Mouse (Mus musculus) lung, embryonic 14.5 days (tissue): ENCODE data around the gene Adam30. TPM values are rescaled to one million over a fixed set of nuclear protein-coding genes. Genes with fewer than 3 reads are reported as not detected.
A peak's percentile ranks its signal among the peaks of the same experiment; 100 is the strongest.

Experiments used
- ATAC-seq: fragments of 200-750 bp; cut with Nextera tagmentation; 2 replicates; pipeline ENCODE4 v1.8.0; 2017; ENCODE audit warnings: mild to moderate bottlenecking, moderate TSS enrichment, moderate library complexity; ENCODE audit not compliant: insufficient read depth
- DNase-seq: peaks from one replicate; pipeline ENCODE4 v3.0.0-alpha.2; 2015
- H3K27ac ChIP-seq: fragments of 300-500 bp; sonication (generic); 2 replicates; pipeline ENCODE4 v1.5.1; 2014; ENCODE audit warnings: low read depth, mild to moderate bottlenecking, moderate library complexity
- H3K27me3 ChIP-seq: fragments of 300-500 bp; sonication (generic); 2 replicates; pipeline ENCODE4 v1.6.1; 2014; ENCODE audit warnings: low read length, control low read depth; ENCODE audit not compliant: insufficient read depth
- H3K36me3 ChIP-seq: fragments of 300-500 bp; sonication (generic); 2 replicates; pipeline ENCODE4 v1.6.1; 2014; ENCODE audit warnings: control low read depth; ENCODE audit not compliant: insufficient read depth
- H3K4me1 ChIP-seq: fragments of 300-500 bp; sonication (generic); 2 replicates; pipeline ENCODE4 v1.6.1; 2014; ENCODE audit warnings: antibody characterized with exemption, control low read depth; ENCODE audit not compliant: insufficient read depth
- H3K4me2 ChIP-seq: fragments of 300-500 bp; sonication (generic); 2 replicates; pipeline ENCODE4 v1.6.1; 2014; ENCODE audit warnings: mild to moderate bottlenecking
- H3K4me3 ChIP-seq: fragments of 300-500 bp; sonication (generic); 2 replicates; pipeline ENCODE4 v1.5.1; 2014; ENCODE audit warnings: low read depth, low read length
- H3K9ac ChIP-seq: fragments of 300-500 bp; sonication (generic); 2 replicates; pipeline ENCODE4 v1.6.1; 2014
- H3K9me3 ChIP-seq: fragments of 300-500 bp; sonication (generic); 2 replicates; pipeline ENCODE4 v1.6.1; 2016; ENCODE audit warnings: low read depth, low read length, control low read depth
- CTCF ChIP-seq: IDR thresholded peaks from 2 replicates; pipeline ENCODE4 v1.5.1; 2016; ENCODE audit warnings: antibody characterized with exemption, low read depth
- WGBS: fragments of 180-500 bp; shearing (Covaris S2); extraction: QIAGEN DNeasy Blood & Tissue Kit; methylation state at CpG from one replicate; pipeline ENCODE4 v1.1.7; 2014; 5-methylcytosine and 5-hydroxymethylcytosine counted together
- polyA plus RNA-seq: library from polyadenylated mRNA; unstranded; fragments of >200 nt; fragmentation: Nextera tagmentation; extraction: Ambion mirVana; gene quantifications from 2 replicates; pipeline ENCODE4 v1.2.1, GENCODE M21; 2014

Gene Adam30
- polyA plus RNA-seq, 1 experiment from 2014 or later = not detected

GRCm38 (mm10) chr3:98185163-98185714 lies 24.8 kb downstream of the Adam30 start:
- Histone ChIP-seq H3K9ac (no peak overlapping the region), H3K36me3 (no peaks in the 10 kb centered on the region), H3K27me3 (no peaks in the 10 kb centered on the region), H3K4me1 (no peaks in the 10 kb centered on the region), H3K4me2 (no peak overlapping the region), H3K9me3 (no peaks in the 10 kb centered on the region), H3K4me3 (no peak overlapping the region), H3K27ac (no peak overlapping the region)
- DNase-seq = no peak
- no peak for TF ChIP-seq CTCF
- no peak for ATAC-seq
- WGBS = 36% methylated on average over 10 of the region's 10 CpGs

GRCm38 (mm10) chr3:98187777-98188176 lies 27.3 kb downstream of the Adam30 start:
- H3K4me3 ChIP-seq = no peak overlapping the region
- H3K4me2 ChIP-seq = no peak overlapping the region
- TF ChIP-seq CTCF = no peak
- no peak for ATAC-seq
- H3K27me3 ChIP-seq = no peaks in the 10 kb centered on the region
- H3K4me1 ChIP-seq = no peaks in the 10 kb centered on the region
- 81% methylated on average over 3 of the region's 3 CpGs for WGBS
- no peaks in the 10 kb centered on the region for H3K9me3 ChIP-seq
- H3K27ac ChIP-seq = no peak overlapping the region
- no peaks in the 10 kb centered on the region for H3K36me3 ChIP-seq
- no peak for DNase-seq
- H3K9ac ChIP-seq = no peak overlapping the region

- H3K4me3 ChIP-seq = no peak overlapping the region
- ATAC-seq (peak; percentile 47; the same call in 1 of the 2 replicates), DNase-seq (no peak)
- no peaks in the 10 kb centered on the region for H3K4me1 ChIP-seq
- H3K27me3 ChIP-seq = no peaks in the 10 kb centered on the region
- no peaks in the 10 kb centered on the region for H3K36me3 ChIP-seq
- H3K9ac ChIP-seq = no peak overlapping the region
- no peak overlapping the region for H3K27ac ChIP-seq
- TF ChIP-seq CTCF = no peak
- 18% methylated on average over 9 of the region's 9 CpGs for WGBS
- H3K9me3 ChIP-seq = no peaks in the 10 kb centered on the region
- no peak overlapping the region for H3K4me2 ChIP-seq
These were observed 37.5 kb downstream of the Adam30 start for GRCm38 (mm10) chr3:98197711-98198532.

GRCm38 (mm10) chr3:98199747-98200146 lies 39.3 kb downstream of the Adam30 start:
- no peak for TF ChIP-seq CTCF
- no peak overlapping the region for H3K27ac ChIP-seq
- no peaks in the 10 kb centered on the region for H3K9me3 ChIP-seq
- DNase-seq (no peak), ATAC-seq (no peak)
- H3K36me3 ChIP-seq = no peaks in the 10 kb centered on the region
- H3K27me3 ChIP-seq = no peaks in the 10 kb centered on the region
- H3K4me3 ChIP-seq = no peak overlapping the region
- no peaks in the 10 kb centered on the region for H3K4me1 ChIP-seq
- no peak overlapping the region for H3K4me2 ChIP-seq
- H3K9ac ChIP-seq = no peak overlapping the region
- 63% methylated on average over 5 of the region's 5 CpGs for WGBS

- no peak for DNase-seq
- no peak for TF ChIP-seq CTCF
- no peak overlapping the region for H3K4me2 ChIP-seq
- no peaks in the 10 kb centered on the region for H3K9me3 ChIP-seq
- no peak for ATAC-seq
- no peak overlapping the region for H3K9ac ChIP-seq
- no peak overlapping the region for H3K4me3 ChIP-seq
- no peaks in the 10 kb centered on the region for H3K4me1 ChIP-seq
- WGBS = 35% methylated on average over 5 of the region's 5 CpGs
- H3K27ac ChIP-seq = no peak overlapping the region
- no peaks in the 10 kb centered on the region for H3K27me3 ChIP-seq
- no peaks in the 10 kb centered on the region for H3K36me3 ChIP-seq
These were observed 42.9 kb downstream of the Adam30 start for GRCm38 (mm10) chr3:98203282-98203681.

- no peak overlapping the region for H3K4me3 ChIP-seq
- no peak overlapping the region for H3K4me2 ChIP-seq
- no peaks in the 10 kb centered on the region for H3K4me1 ChIP-seq
- no peak for TF ChIP-seq CTCF
- H3K27me3 ChIP-seq = no peaks in the 10 kb centered on the region
- no peak overlapping the region for H3K9ac ChIP-seq
- no peaks in the 10 kb centered on the region for H3K9me3 ChIP-seq
- no peaks in the 10 kb centered on the region for H3K36me3 ChIP-seq
- ATAC-seq (no peak), DNase-seq (no peak)
- no peak overlapping the region for H3K27ac ChIP-seq
- 11% methylated on average over 3 of the region's 3 CpGs for WGBS
These were observed 46.5 kb downstream of the Adam30 start for GRCm38 (mm10) chr3:98206977-98207376.

- Histone ChIP-seq H3K9ac (no peak overlapping the region), H3K36me3 (no peaks in the 10 kb centered on the region), H3K27me3 (no peaks in the 10 kb centered on the region), H3K27ac (no peak overlapping the region), H3K4me1 (no peaks in the 10 kb centered on the region), H3K4me3 (no peak overlapping the region), H3K4me2 (no peak overlapping the region), H3K9me3 (no peaks in the 10 kb centered on the region)
- DNase-seq (no peak), ATAC-seq (no peak)
- TF ChIP-seq CTCF = no peak
- WGBS = 67% methylated on average over 4 of the region's 4 CpGs
These were observed 48.7 kb downstream of the Adam30 start for GRCm38 (mm10) chr3:98209161-98209560.
